ENCODE assay signal across 8 mouse cellular contexts in the genomic region with DNA sequence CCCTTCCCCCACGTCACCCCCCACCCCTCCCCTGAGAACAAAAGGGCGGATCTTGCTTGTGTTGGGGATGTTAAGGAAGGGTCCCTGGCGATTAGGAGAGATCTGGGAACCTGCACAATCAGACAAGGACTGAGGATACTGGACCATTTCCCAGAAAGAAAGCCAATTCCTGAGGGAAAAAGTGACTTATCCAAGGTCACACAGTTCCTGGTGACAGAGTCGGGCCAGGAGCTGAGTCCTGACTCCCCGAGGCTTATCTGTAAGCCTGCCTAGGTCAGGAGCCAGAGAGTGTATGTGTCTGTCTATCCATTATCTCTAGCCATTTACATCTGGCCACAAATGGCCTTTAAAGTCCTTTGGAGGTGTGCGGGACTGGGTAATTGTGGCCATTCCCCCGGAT. TPM values are rescaled to one million over a fixed set of nuclear protein-coding genes. Genes with fewer than 3 reads are reported as not detected.
DNase-seq lines count a peak whose midpoint lies in the region; ATAC-seq lines count a peak whose summit lies in the region.
"Had no signal": no experiment of that assay in that cellular context is flagged by ENCODE, and none has a peak within 500 bp of the region (broad histone marks: within the 10 kb centered on the region; RNA-seq: fewer than 3 reads in every experiment).

No protein-coding gene starts in this region.

- DNase-seq in lung, postnatal 10 days = no peak
- DNase-seq in layer of hippocampus, adult 11-12 months (ENCODE audit: low spot score) = no peak
- no peak for DNase-seq in left cerebral cortex, postnatal 25 days (ENCODE audit: low spot score in 2 of 2)

- H3K9ac ChIP-seq in lung, embryonic 15.5 days = peak overlapping the region; percentile 41; the same call in 1 of the 2 replicates
- H3K9ac ChIP-seq in forebrain, embryonic 16.5 days (replicated peaks; ENCODE audit: low read depth, low read length) = peak overlapping the region; percentile 82
- peak overlapping the region; percentile 45 for H3K9ac ChIP-seq in limb, embryonic 15.5 days
- peak overlapping the region; percentile 76 for H3K9ac ChIP-seq in stomach, embryonic 16.5 days (ENCODE audit: low read length)

- no peak for ATAC-seq in lung, embryonic 15.5 days (ENCODE audit: borderline replicate concordance, extremely low read depth, low FRiP score, low TSS enrichment)
- ATAC-seq in forebrain, embryonic 16.5 days = no peak
- no peak for ATAC-seq in limb, embryonic 15.5 days (ENCODE audit: insufficient number of reproducible peaks, low FRiP score, low TSS enrichment, low read depth)
- ATAC-seq in stomach, embryonic 16.5 days (ENCODE audit: insufficient read depth, low FRiP score) = no peak

- peak overlapping the region; percentile 50 for H3K4me3 ChIP-seq in lung, embryonic 15.5 days
- H3K4me3 ChIP-seq in forebrain, embryonic 16.5 days (replicated peaks; ENCODE audit: low read length) = peak overlapping the region; percentile 66
- peak overlapping the region; percentile 53 for H3K4me3 ChIP-seq in limb, embryonic 15.5 days
- peak overlapping the region; percentile 61 for H3K4me3 ChIP-seq in stomach, embryonic 16.5 days (replicated peaks; ENCODE audit: low read length)

- no peak overlapping the region for H3K27ac ChIP-seq in lung, embryonic 15.5 days
- no peak overlapping the region for H3K27ac ChIP-seq in forebrain, embryonic 16.5 days (ENCODE audit: low read length)
- no peak overlapping the region for H3K27ac ChIP-seq in limb, embryonic 15.5 days
- no peak overlapping the region for H3K27ac ChIP-seq in stomach, embryonic 16.5 days (ENCODE audit: low read length)

- 25% methylated on average over 7 of the region's 7 CpGs for WGBS in lung, embryonic 15.5 days
- WGBS in forebrain, embryonic 16.5 days = 40% methylated on average over 7 of the region's 7 CpGs
- WGBS in limb, embryonic 15.5 days = 30% methylated on average over 7 of the region's 7 CpGs
- WGBS in stomach, embryonic 16.5 days = 36% methylated on average over 7 of the region's 7 CpGs

- no peaks in the 10 kb centered on the region for H3K36me3 ChIP-seq in lung, embryonic 15.5 days
- no peaks in the 10 kb centered on the region for H3K36me3 ChIP-seq in forebrain, embryonic 16.5 days (ENCODE audit: control insufficient read depth, insufficient read depth)
- H3K36me3 ChIP-seq in limb, embryonic 15.5 days = no peaks in the 10 kb centered on the region
- H3K36me3 ChIP-seq in stomach, embryonic 16.5 days (ENCODE audit: control insufficient read depth, insufficient read depth, low read length) = no peaks in the 10 kb centered on the region

- H3K9me3 ChIP-seq in lung, embryonic 15.5 days = no peaks in the 10 kb centered on the region
- no peaks in the 10 kb centered on the region for H3K9me3 ChIP-seq in forebrain, embryonic 16.5 days (ENCODE audit: control insufficient read depth, low read length)
- no peaks in the 10 kb centered on the region for H3K9me3 ChIP-seq in limb, embryonic 15.5 days
- H3K9me3 ChIP-seq in stomach, embryonic 16.5 days (replicated peaks; ENCODE audit: control insufficient read depth, low read length) = no peaks in the 10 kb centered on the region

- peak overlapping the region; percentile 95 for H3K4me2 ChIP-seq in lung, embryonic 15.5 days
- H3K4me2 ChIP-seq in forebrain, embryonic 16.5 days (ENCODE audit: low read length) = peak overlapping the region; percentile 86
- H3K4me2 ChIP-seq in limb, embryonic 15.5 days = peak overlapping the region; percentile 95
- H3K4me2 ChIP-seq in stomach, embryonic 16.5 days (ENCODE audit: low read depth, low read length) = peak overlapping the region; percentile 98

- intact Hi-C loops in left cerebral cortex, postnatal 25 days (cut with DNase I) = no loop called here

- H3K27me3 ChIP-seq in lung, embryonic 15.5 days = peaks cover 44% of the 10 kb centered on the region
- H3K27me3 ChIP-seq in forebrain, embryonic 16.5 days (replicated peaks; ENCODE audit: control insufficient read depth, insufficient read depth, low read length) = no peaks in the 10 kb centered on the region
- H3K27me3 ChIP-seq in limb, embryonic 15.5 days = peaks cover 30% of the 10 kb centered on the region
- H3K27me3 ChIP-seq in stomach, embryonic 16.5 days (ENCODE audit: control insufficient read depth, insufficient read depth, low read length) = peaks cover 15% of the 10 kb centered on the region; the same call in 1 of the 2 replicates

- H3K4me1 ChIP-seq in lung, embryonic 15.5 days = peaks cover 21% of the 10 kb centered on the region
- peaks cover 29% of the 10 kb centered on the region for H3K4me1 ChIP-seq in forebrain, embryonic 16.5 days (replicated peaks; ENCODE audit: control insufficient read depth, insufficient read depth, low read length)
- peaks cover 19% of the 10 kb centered on the region for H3K4me1 ChIP-seq in limb, embryonic 15.5 days
- 0 out of 2 replicates have a peak, but pooled peaks cover 8% of the 10 kb centered on the region for H3K4me1 ChIP-seq in stomach, embryonic 16.5 days (ENCODE audit: control insufficient read depth, insufficient read depth, low read length)

RNA-seq across cellular contexts. Expression of a gene that starts 0.8 kb away (rescaled TPM):
- 1.2 and 1.5 TPM in 2 replicates for polyA plus RNA-seq in lung, embryonic 15.5 days (2015; fragmentation: Nextera tagmentation; extraction: Ambion mirVana)
- 3.9 and 5.5 TPM in 2 replicates for polyA plus RNA-seq in forebrain, embryonic 16.5 days (2015; fragmentation: Nextera tagmentation; extraction: Ambion mirVana)
- 1.4 and 1.5 TPM in 2 replicates for polyA plus RNA-seq in limb, embryonic 15.5 days (2015; fragmentation: Nextera tagmentation; extraction: Ambion mirVana)
- 0.85 and 1.0 TPM in 2 replicates for polyA plus RNA-seq in stomach, embryonic 16.5 days (2015; fragmentation: Nextera tagmentation; extraction: Ambion mirVana)
- 10 to 100 TPM; 72.4 to 84.9 TPM for total RNA-seq in left cerebral cortex, postnatal 25 days (2021)
- total RNA-seq: neutrophil, adult 5-6 weeks had no signal
